Mouse (Mus musculus) midbrain, postnatal 0 days (tissue): ENCODE data around the gene Sdccag8. TPM values are rescaled to one million over a fixed set of nuclear protein-coding genes. Genes with fewer than 3 reads are reported as not detected.

Experiments
- ATAC-seq: fragments of 200-750 bp; cut with Nextera tagmentation; 2 replicates; pipeline ENCODE4 v1.8.0; 2017; ENCODE audit warnings: moderate number of reproducible peaks, mild to moderate bottlenecking, moderate TSS enrichment, moderate library complexity; ENCODE audit not compliant: low FRiP score
- DNase-seq: peaks from one replicate; pipeline ENCODE4 v3.0.0-alpha.2; 2015; ENCODE audit warnings: low spot score
- H3K27ac ChIP-seq: fragments of 300-500 bp; sonication (generic); 2 replicates; pipeline ENCODE4 v1.5.1; 2014; ENCODE audit warnings: low read depth, mild to moderate bottlenecking, low read length, mixed read lengths
- H3K27me3 ChIP-seq: fragments of 300-500 bp; sonication (generic); 2 replicates; pipeline ENCODE4 v1.6.1; 2014; ENCODE audit warnings: low read length, control low read depth, mixed read lengths; ENCODE audit not compliant: insufficient read depth
- H3K36me3 ChIP-seq: fragments of 300-500 bp; sonication (generic); 2 replicates; pipeline ENCODE4 v1.6.1; 2014; ENCODE audit warnings: low read length, control low read depth, mixed read lengths; ENCODE audit not compliant: insufficient read depth
- H3K4me1 ChIP-seq: fragments of 300-500 bp; sonication (generic); 2 replicates; pipeline ENCODE4 v1.6.1; 2014; ENCODE audit warnings: mild to moderate bottlenecking, control low read depth, antibody characterized with exemption, low read length, mixed read lengths; ENCODE audit not compliant: insufficient read depth
- H3K4me2 ChIP-seq: fragments of 300-500 bp; sonication (generic); 2 replicates; pipeline ENCODE4 v1.6.1; 2014; ENCODE audit warnings: low read depth, mild to moderate bottlenecking, low read length, mixed read lengths; ENCODE audit not compliant: poor library complexity, severe bottlenecking
- H3K4me3 ChIP-seq: fragments of 300-500 bp; sonication (generic); 2 replicates; pipeline ENCODE4 v1.5.1; 2014; ENCODE audit warnings: low read depth, mild to moderate bottlenecking, low read length, moderate library complexity
- H3K9ac ChIP-seq: fragments of 300-500 bp; sonication (generic); replicated peaks from 2 replicates; pipeline ENCODE4 v1.6.1; 2014; ENCODE audit warnings: mild to moderate bottlenecking, low read length, moderate library complexity, mixed read lengths; ENCODE audit not compliant: poor library complexity, severe bottlenecking
- H3K9me3 ChIP-seq: fragments of 300-500 bp; sonication (generic); 2 replicates; pipeline ENCODE4 v1.6.1; 2016; ENCODE audit warnings: low read length, control low read depth
- CTCF ChIP-seq: IDR thresholded peaks from 2 replicates; pipeline ENCODE4 v1.5.1; 2016; ENCODE audit warnings: antibody characterized with exemption, mild to moderate bottlenecking
- WGBS: fragments of 180-500 bp; shearing (Covaris S2); extraction: QIAGEN DNeasy Blood & Tissue Kit; methylation state at CpG from one replicate; pipeline ENCODE4 v1.1.7; 2014; 5-methylcytosine and 5-hydroxymethylcytosine counted together
- polyA plus RNA-seq: library from polyadenylated mRNA; unstranded; fragments of >200 nt; fragmentation: Nextera tagmentation; extraction: Ambion mirVana; gene quantifications from 2 replicates; pipeline ENCODE4 v1.2.1, GENCODE M21; 2015
- total RNA-seq: library from RNA; depleted of rRNA; stranded (reverse); fragments of >200 nt; gene quantifications from 2 replicates; pipeline ENCODE4 v1.2.3, GENCODE M21; 2014

The Sdccag8 gene
- total and polyA plus RNA-seq, 2 experiments from 2014 or later: 6.1 to 26.8 TPM

DNA sequence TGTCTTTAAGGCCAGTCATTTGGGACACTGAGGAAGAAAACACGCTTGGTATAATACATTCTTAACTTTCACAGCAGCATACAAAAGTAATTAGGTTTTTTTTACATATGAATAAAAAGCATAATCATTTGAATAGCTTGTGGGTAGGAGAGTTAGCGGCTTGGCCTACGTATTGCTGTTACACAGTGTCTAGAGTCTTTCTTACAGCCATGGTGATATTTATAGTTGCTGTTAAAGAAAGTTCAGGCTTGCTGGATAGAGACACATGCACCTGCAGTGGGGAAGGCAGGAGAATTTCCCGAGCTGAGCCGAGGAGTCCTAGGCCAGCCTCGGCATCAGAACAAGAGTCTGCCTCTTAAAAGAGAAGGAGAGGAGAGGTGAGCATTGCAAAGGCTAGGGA lies 134.4 kb downstream of the Sdccag8 start:
- DNase-seq (no peak), ATAC-seq (no peak)
- Histone ChIP-seq H3K36me3 (no peaks in the 10 kb centered on the region), H3K4me2 (no peak overlapping the region), H3K27me3 (no peaks in the 10 kb centered on the region), H3K27ac (no peak overlapping the region), H3K9me3 (no peaks in the 10 kb centered on the region), H3K4me1 (no peaks in the 10 kb centered on the region), H3K4me3 (no peak overlapping the region), H3K9ac (no peak overlapping the region)
- no peak for TF ChIP-seq CTCF
- WGBS: 49% methylated on average over 6 of the region's 6 CpGs

DNA sequence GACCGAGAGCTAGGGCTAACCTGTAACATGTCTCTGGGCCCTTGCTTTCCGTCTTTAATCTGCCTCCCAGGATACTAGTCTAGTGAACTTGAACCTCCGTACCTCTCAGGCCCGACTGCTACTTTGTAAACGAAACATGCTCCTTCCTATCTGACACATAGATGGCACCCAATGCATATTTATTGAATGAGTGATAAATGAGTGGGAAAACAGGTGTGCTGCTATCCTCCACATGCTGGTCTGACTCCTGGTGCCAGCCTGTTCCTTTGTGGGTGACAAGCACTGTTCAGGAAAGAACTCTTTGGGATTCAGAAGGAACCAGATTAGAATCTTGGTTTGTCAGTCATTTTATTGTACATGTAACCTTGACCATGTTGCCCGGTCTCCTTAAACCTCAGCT lies 134.9 kb downstream of the Sdccag8 start:
- Histone ChIP-seq H3K27ac (no peak overlapping the region), H3K36me3 (no peaks in the 10 kb centered on the region), H3K9ac (no peak overlapping the region), H3K27me3 (no peaks in the 10 kb centered on the region), H3K4me3 (no peak overlapping the region), H3K4me2 (no peak overlapping the region), H3K4me1 (no peaks in the 10 kb centered on the region), H3K9me3 (no peaks in the 10 kb centered on the region)
- WGBS: 80% methylated on average over 6 of the region's 6 CpGs
- DNase-seq (no peak), ATAC-seq (no peak)
- peak; percentile 13; the same call in 1 of the 2 replicates for TF ChIP-seq CTCF

DNA sequence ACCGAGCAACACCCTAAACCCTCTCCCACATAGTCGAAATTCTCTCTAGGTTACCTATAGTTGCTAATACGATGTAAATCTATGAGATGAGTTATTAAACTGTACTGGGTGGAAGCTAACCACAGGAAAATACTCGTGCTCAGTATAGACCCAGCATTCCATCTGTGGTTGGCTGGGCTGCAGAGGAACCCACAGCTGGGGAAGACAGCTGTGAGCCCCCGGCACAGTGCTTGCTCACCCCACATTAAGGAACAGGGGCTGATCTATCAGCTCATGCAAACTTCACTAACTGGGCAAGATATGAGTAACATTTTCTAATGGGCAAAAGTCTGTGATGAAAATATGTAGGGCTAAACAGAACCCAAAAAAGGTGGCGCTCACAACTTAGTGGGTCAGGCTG lies 135.6 kb downstream of the Sdccag8 start:
- H3K27me3 ChIP-seq: no peaks in the 10 kb centered on the region
- TF ChIP-seq CTCF: no peak

DNA sequence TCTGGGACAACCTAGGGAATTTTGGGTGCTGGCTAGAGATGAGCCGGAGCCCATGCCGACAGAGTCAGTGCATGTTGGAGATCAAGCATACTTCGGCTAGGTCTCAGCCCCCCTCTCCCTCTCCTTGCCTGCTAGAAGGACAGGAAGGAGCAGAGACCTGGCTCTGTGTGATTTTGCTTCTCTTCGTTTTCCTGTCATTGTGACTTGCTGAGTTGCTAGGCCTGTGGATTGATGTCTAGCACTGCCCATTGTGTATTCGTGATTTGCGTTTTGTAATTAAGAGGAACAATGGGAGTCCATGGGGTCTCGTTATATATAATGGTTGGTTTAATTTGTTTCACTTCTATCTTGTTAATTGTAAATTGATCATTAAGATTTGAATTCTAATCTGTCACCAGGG lies 137.4 kb downstream of the Sdccag8 start:
- H3K4me1 ChIP-seq: no peaks in the 10 kb centered on the region
- H3K27ac ChIP-seq: no peak overlapping the region
- no peaks in the 10 kb centered on the region for H3K27me3 ChIP-seq
- no peaks in the 10 kb centered on the region for H3K9me3 ChIP-seq
- WGBS: 47% methylated on average over 7 of the region's 7 CpGs
- TF ChIP-seq CTCF: no peak
- H3K4me2 ChIP-seq: no peak overlapping the region
- DNase-seq (no peak), ATAC-seq (no peak)
- H3K9ac ChIP-seq: no peak overlapping the region
- H3K36me3 ChIP-seq: no peaks in the 10 kb centered on the region
- no peak overlapping the region for H3K4me3 ChIP-seq

More for the DNA sequence above, 135.6 kb downstream of the Sdccag8 start:
- DNase-seq (no peak), ATAC-seq (no peak)
- no peaks in the 10 kb centered on the region for H3K36me3 ChIP-seq
- no peak overlapping the region for H3K9ac ChIP-seq
- 91% methylated on average over 6 of the region's 6 CpGs for WGBS
- no peak overlapping the region for H3K27ac ChIP-seq
- H3K4me2 ChIP-seq: no peak overlapping the region
- no peaks in the 10 kb centered on the region for H3K9me3 ChIP-seq
- H3K4me1 ChIP-seq: no peaks in the 10 kb centered on the region
- H3K4me3 ChIP-seq: no peak overlapping the region

DNA sequence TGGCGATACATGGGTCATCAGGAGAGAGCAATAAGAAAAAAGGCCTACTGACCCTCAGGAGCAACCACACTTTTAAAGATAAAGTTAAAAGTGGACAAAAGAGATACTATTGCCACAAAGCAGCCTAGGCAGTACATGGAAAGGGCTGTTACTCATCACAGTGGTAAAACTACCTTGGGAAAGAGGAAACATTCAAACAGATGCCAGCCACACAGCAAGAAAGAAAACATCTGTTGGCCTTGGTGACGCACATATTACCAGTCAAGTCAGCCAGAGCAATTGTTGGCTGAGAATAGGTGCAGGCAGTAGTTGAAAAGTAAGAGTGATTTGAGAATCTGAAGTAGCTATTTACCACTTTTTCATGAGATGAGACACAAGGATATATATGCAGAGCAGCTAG lies 143.9 kb downstream of the Sdccag8 start:
- WGBS: 90% methylated on average over 2 of the region's 2 CpGs
- Histone ChIP-seq H3K27me3 (no peaks in the 10 kb centered on the region), H3K4me2 (no peak overlapping the region), H3K4me3 (no peak overlapping the region), H3K9ac (no peak overlapping the region), H3K4me1 (no peaks in the 10 kb centered on the region), H3K27ac (no peak overlapping the region), H3K36me3 (no peaks in the 10 kb centered on the region), H3K9me3 (no peaks in the 10 kb centered on the region)
- no peak for DNase-seq
- no peak for TF ChIP-seq CTCF
- ATAC-seq: no peak

DNA sequence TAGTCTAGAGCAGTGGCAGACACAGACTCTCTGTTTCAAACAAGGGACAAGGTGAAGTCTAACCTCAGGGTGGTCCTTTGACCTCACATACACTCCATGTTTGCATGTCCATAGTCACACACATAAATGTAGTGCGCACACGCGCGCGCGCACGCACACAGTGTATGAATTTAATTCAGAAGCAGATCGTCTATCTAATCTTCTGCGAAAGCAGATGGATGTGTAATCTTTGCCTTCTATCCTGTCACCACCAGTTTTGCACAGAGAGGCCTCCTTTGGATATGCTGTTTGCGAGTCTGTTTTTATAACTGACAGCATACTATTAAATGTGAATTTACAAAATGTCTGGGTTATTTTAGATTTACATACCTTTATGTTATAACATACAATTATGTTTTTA lies 147.3 kb downstream of the Sdccag8 start:
- no peak for TF ChIP-seq CTCF
- Histone ChIP-seq H3K27me3 (no peaks in the 10 kb centered on the region), H3K9me3 (no peaks in the 10 kb centered on the region), H3K4me1 (no peaks in the 10 kb centered on the region), H3K9ac (no peak overlapping the region), H3K36me3 (no peaks in the 10 kb centered on the region), H3K4me2 (no peak overlapping the region), H3K27ac (no peak overlapping the region), H3K4me3 (no peak overlapping the region)
- DNase-seq (no peak), ATAC-seq (no peak)
- 97% methylated on average over 10 of the region's 10 CpGs for WGBS
